Mouse (Mus musculus) brown adipose tissue, adult 24 weeks (tissue): ENCODE data around the gene Mus81. TPM values are rescaled to one million over a fixed set of nuclear protein-coding genes. Genes with fewer than 3 reads are reported as not detected.

ENCODE experiments used
- H3K27ac ChIP-seq: fragments of 200-500 bp; replicated peaks from 2 replicates; pipeline ENCODE4 v1.5.1; 2012; ENCODE audit warnings: low read depth, mild to moderate bottlenecking, low read length
- H3K4me1 ChIP-seq: fragments of 200-500 bp; 2 replicates; pipeline ENCODE4 v1.6.1; 2012; ENCODE audit warnings: low read length, mixed read lengths; ENCODE audit not compliant: control insufficient read depth, insufficient read depth, insufficient read length
- H3K4me3 ChIP-seq: fragments of 200-500 bp; 2 replicates; pipeline ENCODE4 v1.5.1; 2012; ENCODE audit warnings: low read depth, mild to moderate bottlenecking, low read length, moderate library complexity; ENCODE audit not compliant: insufficient read depth
- polyA plus RNA-seq: library from polyadenylated mRNA; stranded (reverse); fragments of >200 nt; gene quantifications from 2 replicates; pipeline ENCODE4 v1.2.4, GENCODE M21; 2012; ENCODE audit not compliant: missing spikeins, insufficient read depth, insufficient read length

The Mus81 gene
- 14.8 and 25.2 TPM in 2 replicates for polyA plus RNA-seq

DNA sequence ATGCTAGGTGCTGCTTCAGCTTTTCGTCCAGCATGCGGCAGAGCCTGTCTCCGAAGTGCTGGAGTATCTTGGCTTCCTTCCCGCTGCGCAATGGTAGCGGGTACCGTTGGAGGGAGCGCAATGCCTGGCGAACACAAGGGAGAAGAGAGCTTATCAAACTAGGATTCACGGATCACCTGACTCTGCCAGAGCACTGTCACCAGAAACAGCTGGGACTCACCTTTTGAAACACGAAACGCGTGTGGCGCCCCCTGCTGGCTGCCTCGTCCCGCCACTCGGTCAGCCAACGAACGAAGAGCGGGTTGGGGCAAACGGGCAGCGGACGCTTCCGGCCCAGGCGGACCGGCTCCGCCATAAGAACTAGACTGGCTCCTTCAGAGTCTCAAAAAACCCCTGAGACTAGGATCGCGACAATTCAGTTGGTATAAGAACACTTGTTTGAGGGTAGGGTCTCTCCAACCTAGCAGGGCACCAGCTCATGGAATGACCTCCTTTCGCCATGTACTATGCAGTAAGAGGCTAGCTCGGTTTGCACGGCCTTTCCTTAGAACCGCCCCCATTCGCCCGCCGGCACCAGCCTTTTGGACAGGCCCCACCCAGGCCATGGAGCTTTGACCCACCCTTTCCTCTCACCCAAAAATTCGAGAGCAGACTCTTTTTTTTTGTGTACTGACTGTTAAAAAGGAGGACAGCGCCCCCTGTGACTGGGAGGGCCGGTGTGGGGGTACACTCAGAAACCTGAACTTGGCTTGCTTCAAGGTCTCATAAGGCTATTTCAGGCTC, at the start of gene Mus81:
Gene Mus81 (minus strand): TSS at position 635 of the 783 bp plus-strand sequence.
- Histone ChIP-seq H3K4me1 (no peaks in the 10 kb centered on the region), H3K27ac (peak within 1 kb of the TSS; percentile 99), H3K4me3 (peak within 1 kb of the TSS; percentile 85)

DNA sequence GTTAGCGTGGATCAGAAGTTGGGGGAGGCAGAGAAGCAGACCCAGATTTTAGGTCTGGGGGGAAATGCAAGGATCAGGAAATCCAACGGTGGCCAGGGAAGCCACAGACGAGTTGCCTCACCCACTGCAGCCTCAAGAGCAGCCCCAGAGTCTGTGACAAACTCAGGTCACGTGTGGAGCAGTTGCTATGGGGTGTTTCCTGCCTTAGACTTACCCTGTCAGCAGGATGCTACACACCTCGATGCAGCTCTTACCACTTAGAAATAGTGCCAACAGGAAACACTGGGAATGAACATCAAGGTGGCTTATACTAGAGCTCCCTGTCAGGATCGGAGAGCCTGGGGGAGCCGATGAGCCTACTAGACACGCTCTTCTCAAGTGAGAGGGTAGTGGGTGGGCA, 44.3 kb upstream of the Mus81 start:
- Histone ChIP-seq H3K27ac (no peak overlapping the region), H3K4me3 (no peak overlapping the region), H3K4me1 (no peaks in the 10 kb centered on the region; the same call in 1 of the 2 replicates)

DNA sequence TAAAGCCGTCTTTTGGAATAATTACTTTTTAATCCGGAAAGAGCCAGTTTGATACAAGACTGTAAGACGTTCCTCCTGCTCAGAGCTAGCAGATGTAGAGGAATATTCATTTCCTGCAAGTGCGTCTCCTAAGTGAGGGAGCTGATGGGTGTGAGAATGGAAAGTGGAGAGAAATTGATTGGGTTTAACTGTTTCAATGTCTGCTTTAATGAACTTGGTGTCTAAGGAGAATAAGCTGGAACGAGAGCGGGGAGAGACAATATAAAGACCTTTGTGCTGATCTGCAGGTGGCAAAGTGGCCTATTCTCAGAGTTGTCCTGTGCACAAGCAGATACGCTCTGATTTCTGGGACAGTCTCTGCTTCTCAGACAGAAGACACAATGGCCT, 41.9 kb upstream of the Mus81 start:
- Histone ChIP-seq H3K27ac (no peak overlapping the region), H3K4me1 (no peaks in the 10 kb centered on the region; the same call in 1 of the 2 replicates), H3K4me3 (no peak overlapping the region)

GRCm38 (mm10) chr19:5529325-5530137, 41.3 kb upstream of the Mus81 start:
- no peaks in the 10 kb centered on the region; the same call in 1 of the 2 replicates for H3K4me1 ChIP-seq
- peak overlapping the region; percentile 39 for H3K4me3 ChIP-seq
- H3K27ac ChIP-seq, result no peak overlapping the region

DNA sequence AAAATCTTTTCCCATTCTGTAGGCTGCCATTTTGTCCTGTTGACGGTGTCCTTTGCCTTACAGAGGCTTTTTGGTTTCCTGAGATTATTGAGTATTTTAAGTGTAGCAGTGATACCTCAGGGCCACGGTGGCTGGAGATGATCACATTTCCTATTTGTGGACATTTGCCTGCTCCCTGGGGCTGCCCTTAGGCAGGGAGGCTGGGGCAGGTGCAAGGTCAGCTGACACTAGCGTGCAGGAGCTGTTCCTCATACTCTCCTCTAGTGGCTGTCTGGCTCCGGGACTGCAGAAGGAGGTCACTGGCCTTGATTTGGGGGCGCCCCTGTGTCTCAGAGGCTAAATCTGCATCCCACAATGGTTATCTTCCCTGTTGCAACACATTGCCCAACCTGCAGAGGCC, 37.0 kb upstream of the Mus81 start:
- H3K27ac ChIP-seq, result no peak overlapping the region
- H3K4me1 ChIP-seq, result no peaks in the 10 kb centered on the region; the same call in 1 of the 2 replicates
- no peak overlapping the region for H3K4me3 ChIP-seq

GRCm38 (mm10) chr19:5518721-5519120, 30.5 kb upstream of the Mus81 start:
- Histone ChIP-seq H3K4me1 (no peaks in the 10 kb centered on the region), H3K4me3 (no peak overlapping the region), H3K27ac (no peak overlapping the region)

GRCm38 (mm10) chr19:5516906-5517505, 28.8 kb upstream of the Mus81 start:
- Histone ChIP-seq H3K4me1 (peaks cover 6% of the 10 kb centered on the region), H3K4me3 (no peak overlapping the region), H3K27ac (no peak overlapping the region)

GRCm38 (mm10) chr19:5515840-5516777, 27.9 kb upstream of the Mus81 start:
- Histone ChIP-seq H3K4me3 (no peak overlapping the region), H3K4me1 (peaks cover 11% of the 10 kb centered on the region)

DNA sequence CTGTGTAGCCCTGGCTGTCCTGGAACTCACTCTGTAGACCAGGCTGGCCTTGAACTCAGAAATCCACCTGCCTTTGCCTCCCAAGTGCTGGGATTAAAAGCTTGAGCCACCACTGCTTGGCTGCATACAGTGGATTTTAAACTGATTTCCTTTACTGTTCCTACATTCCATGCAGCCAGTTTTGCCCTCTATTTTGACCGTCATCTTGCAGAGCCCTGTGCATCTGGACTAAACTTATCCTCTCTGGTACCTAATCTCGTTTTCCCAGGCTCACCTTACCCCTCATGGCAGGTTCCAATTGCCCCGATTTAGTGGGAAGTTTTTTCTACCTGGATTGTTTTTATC, 24.8 kb upstream of the Mus81 start:
- H3K4me1 ChIP-seq, result peaks cover 11% of the 10 kb centered on the region
- H3K4me3 ChIP-seq, result no peak overlapping the region
- no peak overlapping the region for H3K27ac ChIP-seq

More at GRCm38 (mm10) chr19:5515840-5516777, 27.9 kb upstream of the Mus81 start:
- no peak overlapping the region for H3K27ac ChIP-seq

- Histone ChIP-seq H3K27ac (peak overlapping the region; percentile 51), H3K4me3 (peak overlapping the region; percentile 31), H3K4me1 (peaks cover 11% of the 10 kb centered on the region)
These were observed 24.1 kb upstream of the Mus81 start for GRCm38 (mm10) chr19:5512091-5513004.

GRCm38 (mm10) chr19:5511074-5511632, 23.0 kb upstream of the Mus81 start:
- Histone ChIP-seq H3K4me1 (peaks cover 11% of the 10 kb centered on the region), H3K4me3 (peak overlapping the region; percentile 67), H3K27ac (peak overlapping the region; percentile 11; the same call in 1 of the 2 replicates)

DNA sequence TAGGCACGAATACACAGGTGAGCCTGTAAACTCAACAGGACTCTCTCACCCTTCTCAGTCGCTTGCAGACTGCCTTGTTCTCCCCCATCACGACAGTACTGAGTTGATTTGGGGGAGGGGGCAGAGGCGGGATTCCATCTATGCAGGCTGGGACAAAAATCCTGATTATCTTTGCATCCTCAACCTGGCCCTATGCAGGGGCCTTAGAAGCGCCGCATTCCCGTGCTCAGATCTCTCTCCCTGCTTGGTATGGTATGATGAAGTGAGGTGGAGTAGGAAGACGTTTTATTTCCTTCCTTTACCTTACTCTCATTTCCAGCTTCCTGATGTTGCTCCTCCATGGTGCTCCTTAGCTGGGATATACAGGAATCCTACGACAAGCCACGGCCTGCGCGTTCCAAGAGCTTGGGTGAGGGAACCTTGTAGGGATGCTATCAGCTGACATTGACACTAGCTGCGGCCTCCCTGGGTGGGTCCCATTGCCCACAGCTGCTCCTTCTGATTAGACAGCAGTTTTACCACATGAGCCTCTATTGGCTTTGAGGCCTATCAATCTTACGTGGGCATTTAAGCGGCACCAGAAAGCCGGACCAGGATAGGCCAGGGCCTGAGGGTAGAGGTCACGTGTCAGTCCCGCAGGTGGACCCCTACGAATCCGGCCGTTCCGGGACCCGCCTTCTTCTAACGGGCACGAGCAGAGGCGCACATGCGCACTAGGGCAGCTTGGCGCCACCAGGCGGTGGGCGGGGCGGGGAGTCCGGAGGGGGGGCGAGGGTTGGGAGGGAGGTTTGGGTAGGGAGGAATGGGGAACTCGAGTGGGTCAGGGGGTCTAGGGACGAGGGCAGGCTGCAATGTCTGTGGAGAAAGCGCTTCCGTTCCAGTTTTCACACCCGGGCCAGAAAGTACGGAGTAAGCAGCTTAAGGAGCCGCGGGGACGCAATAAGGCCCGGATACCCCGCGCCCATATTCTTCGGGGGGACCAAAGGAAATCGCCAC, 22.1 kb upstream of the Mus81 start, which contains the start of gene Snx32:
Gene Snx32 (minus strand): TSS at position 508 of the 996 bp plus-strand sequence.
- Histone ChIP-seq H3K4me1 (peaks cover 11% of the 10 kb centered on the region), H3K27ac (peak within 1 kb of the TSS; percentile 11; the same call in 1 of the 2 replicates), H3K4me3 (peak within 1 kb of the TSS; percentile 67)
